Mouse (Mus musculus) bone marrow, adult 2 months (tissue): ENCODE data around the gene Mecp2. TPM values are rescaled to one million over a fixed set of nuclear protein-coding genes. Genes with fewer than 3 reads are reported as not detected.

Experiments
- H3K27ac ChIP-seq: fragments of 200-500 bp; 2 replicates; pipeline ENCODE4 v1.5.1; 2012; ENCODE audit warnings: low read depth, mild to moderate bottlenecking, control low read depth, inconsistent platforms, low read length; ENCODE audit not compliant: control insufficient read depth, poor library complexity, insufficient read depth
- H3K4me1 ChIP-seq: fragments of 200-500 bp; 2 replicates; pipeline ENCODE4 v1.6.1; 2011; ENCODE audit warnings: low read length; ENCODE audit not compliant: control insufficient read depth, insufficient read depth
- H3K4me3 ChIP-seq: fragments of 200-500 bp; replicated peaks from 2 replicates; pipeline ENCODE3; 2011; ENCODE audit warnings: mild to moderate bottlenecking, low read depth, low read length, control low read depth; ENCODE audit not compliant: control insufficient read depth
- CTCF ChIP-seq: fragments of 200-500 bp; IDR thresholded peaks from 2 replicates; pipeline ENCODE4 v1.5.1; 2011; ENCODE audit warnings: low read length, control low read depth; ENCODE audit not compliant: control insufficient read depth, insufficient read depth
- POLR2A ChIP-seq: fragments of 200-500 bp; IDR thresholded peaks from 2 replicates; pipeline ENCODE4 v1.6.1; 2011; ENCODE audit warnings: low read depth, mild to moderate bottlenecking, control low read depth, low read length, borderline replicate concordance; ENCODE audit not compliant: control insufficient read depth
- WGBS: fragments of 180-500 bp; shearing (Covaris S2); methylation state at CpG from one replicate; pipeline ENCODE4 v1.1.7; 2018; 5-methylcytosine and 5-hydroxymethylcytosine counted together
- polyA plus RNA-seq: library from polyadenylated mRNA; stranded (reverse); fragments of >200 nt; gene quantifications from 2 replicates; pipeline ENCODE4 v1.2.4, GENCODE M21; 2011; ENCODE audit warnings: low replicate concordance; ENCODE audit not compliant: missing spikeins, insufficient read depth, insufficient read length

The Mecp2 gene
- polyA plus RNA-seq, 1 experiment: 13.2 TPM

GRCm38 (mm10) chrX:74030000-74030399 lies 105.2 kb downstream of the Mecp2 start:
- no peak overlapping the region for H3K27ac ChIP-seq
- WGBS: 86% methylated on average over 1 of the region's 1 CpGs
- TF ChIP-seq POLR2A (no peak), CTCF (no peak)
- H3K4me3 ChIP-seq: no peak overlapping the region
- H3K4me1 ChIP-seq: no peaks in the 10 kb centered on the region

- TF ChIP-seq POLR2A (peak; percentile 47; the same call in 1 of the 2 replicates), CTCF (peak; percentile 68; the same call in 1 of the 2 replicates)
- WGBS: 17% methylated on average over 58 of the region's 72 CpGs
- no peaks in the 10 kb centered on the region; the same call in 1 of the 2 replicates for H3K4me1 ChIP-seq
- peak within 1 kb of the TSS; percentile 99 for H3K4me3 ChIP-seq
- H3K27ac ChIP-seq: peak within 1 kb of the TSS; percentile 84
These were observed 111.7 kb downstream of the Mecp2 start, which contains the start of gene Irak1 for GRCm38 (mm10) chrX:74023188-74024049. Gene Irak1, minus strand, starts transcription at chrX:74023918.

- H3K27ac ChIP-seq: peak overlapping the region; percentile 48; the same call in 1 of the 2 replicates
These were observed 112.4 kb downstream of the Mecp2 start for GRCm38 (mm10) chrX:74022795-74023187.

GRCm38 (mm10) chrX:74014597-74014996 lies 120.6 kb downstream of the Mecp2 start:
- no peak overlapping the region for H3K4me3 ChIP-seq
- TF ChIP-seq POLR2A (no peak), CTCF (no peak)

More at GRCm38 (mm10) chrX:74022795-74023187, 112.4 kb downstream of the Mecp2 start:
- TF ChIP-seq CTCF (no peak), POLR2A (no peak)
- no peaks in the 10 kb centered on the region; the same call in 1 of the 2 replicates for H3K4me1 ChIP-seq
- WGBS: 21% methylated on average over 6 of the region's 6 CpGs
- H3K4me3 ChIP-seq: peak overlapping the region; percentile 99

GRCm38 (mm10) chrX:74008063-74008462 lies 127.1 kb downstream of the Mecp2 start:
- 71% methylated on average over 8 of the region's 8 CpGs for WGBS
- H3K4me3 ChIP-seq: no peak overlapping the region
- TF ChIP-seq POLR2A (no peak), CTCF (no peak)
- no peak overlapping the region for H3K27ac ChIP-seq
- no peaks in the 10 kb centered on the region for H3K4me1 ChIP-seq

More at GRCm38 (mm10) chrX:74014597-74014996, 120.6 kb downstream of the Mecp2 start:
- WGBS: 82% methylated on average over 1 of the region's 1 CpGs
- H3K27ac ChIP-seq: no peak overlapping the region
- H3K4me1 ChIP-seq: no peaks in the 10 kb centered on the region

DNA sequence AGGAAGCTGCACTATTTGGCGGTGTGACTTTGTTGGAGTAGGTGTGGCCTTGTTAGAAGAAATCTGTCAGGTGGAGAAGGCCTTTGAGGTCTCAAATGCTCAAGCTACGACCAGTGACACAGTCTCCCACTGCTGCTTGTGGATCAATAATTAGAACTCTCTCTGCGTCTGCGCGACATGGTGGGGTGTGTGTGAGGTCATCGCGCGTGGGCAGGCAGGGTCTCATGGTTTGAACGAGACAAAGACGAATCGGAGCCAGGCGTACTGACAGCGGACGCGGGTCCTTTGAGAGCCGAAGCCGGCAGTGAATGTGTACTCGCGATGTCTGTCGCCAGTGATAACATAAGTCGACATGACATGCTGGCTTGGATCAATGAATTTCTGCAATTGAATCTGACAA lies 128.8 kb downstream of the Mecp2 start:
- H3K4me1 ChIP-seq: no peaks in the 10 kb centered on the region
- TF ChIP-seq POLR2A (no peak), CTCF (no peak)
- WGBS: 91% methylated on average over 21 of the region's 21 CpGs
- no peak overlapping the region for H3K27ac ChIP-seq
- H3K4me3 ChIP-seq: no peak overlapping the region

GRCm38 (mm10) chrX:74003644-74004043 lies 131.5 kb downstream of the Mecp2 start:
- Histone ChIP-seq H3K4me1 (no peaks in the 10 kb centered on the region; the same call in 1 of the 2 replicates), H3K27ac (no peak overlapping the region), H3K4me3 (no peak overlapping the region)
- 43% methylated on average over 2 of the region's 2 CpGs for WGBS
- TF ChIP-seq POLR2A (no peak), CTCF (no peak)

DNA sequence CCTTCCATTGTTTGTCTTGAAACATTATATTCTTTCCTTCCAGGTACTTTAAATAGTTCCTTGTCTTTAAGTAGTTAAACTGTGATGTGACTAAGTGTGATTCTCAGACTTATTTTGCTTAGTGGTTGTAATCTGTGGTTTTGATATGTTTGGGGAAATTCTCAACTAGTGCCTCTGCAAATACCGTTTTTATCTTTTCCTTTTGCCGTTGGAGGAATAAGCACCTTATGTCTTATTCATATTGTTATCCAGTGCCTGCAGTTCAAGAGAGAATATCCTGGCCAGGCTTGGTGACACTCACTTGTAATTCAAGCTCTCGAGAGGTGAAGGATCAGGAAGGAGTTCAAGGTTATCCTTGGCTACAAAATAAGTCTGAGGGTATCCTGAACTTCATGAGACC lies 134.1 kb downstream of the Mecp2 start:
- 38% methylated on average over 3 of the region's 3 CpGs for WGBS
- TF ChIP-seq CTCF (no peak), POLR2A (no peak)
- H3K4me3 ChIP-seq: no peak overlapping the region
- H3K27ac ChIP-seq: no peak overlapping the region
- H3K4me1 ChIP-seq: no peaks in the 10 kb centered on the region; the same call in 1 of the 2 replicates
